Mouse (Mus musculus) left cerebral cortex, adult 11 months (tissue): ENCODE measurements around the gene Rpp25l.

Source experiments
- DNase-seq: peaks from one replicate; pipeline ENCODE4 v3.0.0; 2022; ENCODE audit warnings: low spot score

Gene Rpp25l

DNA sequence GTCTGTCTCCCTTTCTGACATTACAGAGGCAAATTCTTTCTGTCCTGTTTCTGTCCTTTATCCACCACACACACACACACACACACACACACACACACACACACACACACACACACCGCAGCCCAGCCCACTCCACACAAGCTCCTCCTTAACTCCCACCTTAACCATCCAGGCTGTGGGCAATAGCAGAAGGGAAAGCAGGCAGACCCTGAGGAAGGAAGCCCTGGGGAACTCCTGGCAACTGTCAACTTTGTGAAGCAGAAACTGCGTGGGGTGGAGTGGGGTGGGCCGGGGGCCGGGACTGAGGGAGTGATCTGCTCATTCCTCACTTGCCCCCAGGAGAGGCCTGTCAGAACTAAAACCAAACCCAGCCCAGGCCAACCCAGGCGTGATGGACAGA lies 41.8 kb downstream of the Rpp25l start:
- no peak for DNase-seq

DNA sequence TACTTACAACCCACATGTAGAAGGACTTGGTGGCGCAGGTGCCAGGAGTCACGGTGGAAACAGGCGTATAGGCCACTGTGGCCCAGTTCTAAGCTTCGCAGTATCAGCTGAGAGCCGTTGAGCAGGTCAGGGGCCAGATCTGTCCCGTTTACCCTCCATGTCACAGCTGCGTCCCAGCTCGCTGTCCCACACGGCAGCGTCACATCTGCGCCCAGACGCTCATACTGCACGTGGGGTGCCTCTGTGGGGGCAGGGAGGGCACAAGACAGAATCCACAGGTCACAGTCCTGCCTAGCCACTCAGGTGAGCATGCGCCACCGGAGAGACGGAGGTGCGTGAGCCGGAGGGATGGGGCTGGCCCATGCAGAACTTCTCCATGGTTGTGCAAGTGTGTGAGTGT lies 42.5 kb downstream of the Rpp25l start:
- no peak for DNase-seq

DNA sequence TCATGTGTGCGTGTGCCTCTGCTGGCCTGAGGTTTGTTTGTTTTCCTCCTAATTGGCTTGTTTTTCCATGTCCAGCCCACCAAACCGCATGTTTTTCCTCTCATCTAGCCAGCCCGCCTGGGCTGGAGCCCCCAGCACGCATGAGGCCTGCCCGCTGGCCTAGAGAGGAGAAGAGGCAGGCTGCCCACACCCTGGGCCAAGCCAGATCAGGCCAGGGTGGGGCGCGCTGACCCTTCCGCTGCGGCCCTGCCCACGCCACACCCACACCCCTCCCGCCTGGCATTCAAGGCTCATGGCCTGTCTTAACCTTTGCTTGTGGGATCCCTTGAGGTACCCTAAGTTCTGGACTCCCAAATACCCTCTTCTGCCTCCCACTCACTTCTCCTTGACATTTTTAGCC lies 46.7 kb downstream of the Rpp25l start:
- DNase-seq, result no peak

DNA sequence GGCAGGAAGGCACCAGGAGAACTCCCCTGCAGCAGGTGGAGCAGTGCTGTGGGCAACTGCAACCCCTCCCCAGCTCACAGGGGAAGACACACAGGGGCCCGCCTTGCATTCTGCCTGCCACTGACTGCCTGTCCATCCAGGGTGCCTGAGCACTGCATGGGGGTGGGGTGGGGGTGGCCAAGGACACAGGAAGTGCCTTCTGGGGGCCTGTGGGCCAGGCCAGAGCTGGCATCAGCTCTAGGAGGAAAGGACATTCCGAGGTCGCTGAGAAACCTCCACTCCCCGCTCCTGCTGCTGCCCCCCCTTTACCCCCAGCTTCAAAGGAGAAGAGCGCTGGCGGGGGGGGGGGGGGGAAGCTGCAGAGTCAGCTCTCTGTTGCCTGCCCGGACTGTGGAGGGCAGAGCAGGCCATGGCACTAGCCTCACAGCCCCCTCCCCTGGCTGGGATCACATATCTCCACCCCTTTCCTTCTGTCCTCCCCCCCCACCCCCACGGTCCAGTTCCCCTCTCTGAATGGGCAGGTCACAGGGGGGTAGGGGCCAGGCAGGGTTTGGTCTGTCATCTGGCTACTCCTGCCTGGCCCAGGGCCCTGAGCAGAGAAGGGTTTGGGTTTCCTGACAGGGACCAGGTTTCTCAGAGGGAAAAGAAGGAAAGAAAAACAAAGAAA lies 48.2 kb downstream of the Rpp25l start:
- DNase-seq, result no peak

DNA sequence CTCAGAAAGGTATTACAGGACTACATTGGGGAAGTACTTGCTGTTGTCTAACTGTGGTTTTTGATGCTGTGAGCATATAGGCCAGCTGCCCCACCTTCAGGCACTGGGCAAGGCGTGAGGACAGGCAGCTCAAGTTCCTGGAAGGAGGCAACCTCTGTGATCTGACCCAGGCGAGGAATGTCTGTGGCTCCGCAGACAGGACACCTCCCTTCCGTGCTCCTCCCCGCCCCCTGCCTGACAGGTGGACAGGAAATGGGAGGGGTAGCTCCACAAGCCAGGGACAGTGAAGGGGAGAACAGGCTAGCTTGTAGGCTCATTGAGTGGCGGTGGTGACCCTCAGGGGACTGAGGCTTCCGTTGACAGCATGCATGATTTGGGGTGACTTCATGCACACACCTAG lies 48.8 kb downstream of the Rpp25l start:
- no peak for DNase-seq

DNA sequence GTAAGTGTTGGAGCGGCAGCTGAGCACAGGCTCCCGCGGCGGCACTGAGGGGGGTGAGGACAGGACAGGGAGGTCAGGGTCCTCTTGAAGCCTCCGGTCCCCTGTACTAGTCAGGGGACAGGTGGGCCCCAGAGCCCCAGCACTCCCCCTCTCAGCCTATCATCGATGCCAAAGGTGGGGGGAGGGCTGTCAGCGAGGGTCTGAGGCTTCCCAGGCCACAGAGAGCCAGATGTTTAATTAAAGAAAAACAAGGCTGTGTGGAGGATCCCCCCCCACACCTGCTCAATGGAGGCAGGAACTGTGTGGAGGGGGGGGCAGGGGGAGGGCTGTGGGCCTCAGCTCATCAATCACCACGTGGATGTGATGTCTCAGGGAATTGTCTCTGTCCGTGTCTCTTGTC lies 49.7 kb downstream of the Rpp25l start:
- no peak for DNase-seq

DNA sequence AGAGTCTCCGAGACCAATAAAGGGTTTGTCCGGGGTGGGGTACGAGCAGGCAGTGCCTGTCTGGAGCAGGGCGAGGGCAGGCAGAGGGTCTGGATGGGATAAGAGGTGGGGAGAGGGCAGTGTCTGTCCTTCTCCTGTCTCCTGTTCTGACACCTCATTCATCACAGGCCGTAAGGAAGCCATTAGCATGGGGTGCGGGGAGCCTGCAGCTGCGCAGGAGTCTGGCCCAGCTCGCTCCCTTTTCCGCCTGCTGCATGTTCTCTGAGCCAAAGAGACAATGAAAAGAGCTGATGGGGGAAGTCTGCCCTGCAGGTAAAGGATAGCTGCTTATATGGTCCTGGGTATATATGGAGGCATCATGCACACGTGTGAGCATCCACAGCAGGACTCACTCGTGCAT lies 50.6 kb downstream of the Rpp25l start:
- DNase-seq, result no peak
